Mouse (Mus musculus) heart, postnatal 25 days (tissue): ENCODE measurements at regions not wholly inside any gene's neighbourhood (a gene's known extent, or its start where the extent isn't known, plus 50 kb on each side); places are given as distances from the start of the nearest gene placed in this dataset.

ENCODE experiments used
- DNase-seq: peaks from one replicate; pipeline ENCODE4 v3.0.0; 2022; ENCODE audit warnings: low spot score
- intact Hi-C: fragments of 180-260 bp; cut with DNase I; formaldehyde crosslinking; loops from one replicate; pipeline ENCODE4 v1.15.1; 2025

- intact Hi-C loops: no loop called here
- DNase-seq: no peak
These were observed 109.9 kb upstream of the Otud4 start for GRCm38 (mm10) chr8:79529556-79529955.

- intact Hi-C loops: no loop called here
These were observed 117.4 kb upstream of the Otud4 start for GRCm38 (mm10) chr8:79522040-79522439.

GRCm38 (mm10) chr8:79518966-79519365 lies 119.6 kb upstream of the Smad1 start:
- intact Hi-C loops: no loop called here
- no peak for DNase-seq

More at GRCm38 (mm10) chr8:79522040-79522439, 117.4 kb upstream of the Otud4 start:
- DNase-seq: no peak

DNA sequence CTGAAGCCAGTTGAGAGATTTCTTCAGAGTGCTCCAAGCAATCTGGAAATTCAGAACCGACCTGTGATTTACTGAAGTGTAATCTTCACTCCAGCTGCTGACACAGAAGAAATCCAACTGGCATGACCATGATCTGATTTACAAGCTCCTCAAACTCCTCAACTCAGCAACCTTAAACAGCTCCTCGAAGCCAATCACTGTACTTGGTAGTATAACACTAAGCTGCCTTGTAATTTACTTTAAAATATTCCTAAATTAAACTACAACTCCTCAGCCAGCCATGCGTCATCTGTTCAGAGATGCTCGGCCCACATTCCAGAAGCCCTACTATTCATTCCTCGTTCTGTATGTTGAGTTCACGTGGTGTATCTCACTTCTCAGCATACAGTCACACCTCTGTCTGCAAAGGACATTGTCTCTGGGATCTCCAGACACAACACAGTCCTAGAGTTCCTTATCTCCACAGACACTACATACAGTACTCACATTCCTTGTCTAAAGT lies 116.0 kb upstream of the Smad1 start:
- DNase-seq: no peak
- intact Hi-C loops: no loop called here

GRCm38 (mm10) chr8:79514655-79515278 lies 115.4 kb upstream of the Smad1 start:
- intact Hi-C loops: no loop called here
- DNase-seq: no peak

GRCm38 (mm10) chr8:79508597-79508996 lies 109.3 kb upstream of the Smad1 start:
- DNase-seq: no peak
- intact Hi-C loops: no loop called here

GRCm38 (mm10) chr8:79505381-79505780 lies 106.1 kb upstream of the Smad1 start:
- intact Hi-C loops: no loop called here
- no peak for DNase-seq

DNA sequence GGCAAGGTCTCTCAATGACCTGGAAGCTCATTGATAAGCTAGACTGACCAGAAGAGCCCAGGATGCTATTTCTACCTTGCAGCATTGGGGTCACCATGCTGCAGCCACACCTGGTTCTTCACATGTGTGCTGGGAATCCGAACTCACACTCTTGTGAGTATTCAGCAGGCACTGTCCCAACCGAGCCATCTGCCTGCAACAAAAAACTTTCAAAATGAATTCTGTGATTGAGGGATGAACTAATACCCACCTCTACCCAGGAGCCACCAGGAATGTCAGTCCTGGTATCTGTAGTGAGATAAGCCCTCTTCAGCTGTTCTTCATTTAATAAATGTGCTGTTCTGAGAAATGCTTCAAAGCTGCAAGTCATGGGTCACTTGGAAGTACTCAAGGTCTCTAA lies 104.6 kb upstream of the Smad1 start:
- intact Hi-C loops: no loop called here
- DNase-seq: no peak

- no peak for DNase-seq
- intact Hi-C loops: no loop called here
These were observed 102.7 kb upstream of the Smad1 start for GRCm38 (mm10) chr8:79502062-79502461.

- intact Hi-C loops: no loop called here
- peak; percentile 19 for DNase-seq
These were observed 101.9 kb upstream of the Smad1 start for GRCm38 (mm10) chr8:79501238-79501637.

GRCm38 (mm10) chr8:79499258-79499657 lies 99.9 kb upstream of the Smad1 start:
- intact Hi-C loops: no loop called here

GRCm38 (mm10) chr8:79498611-79499010 lies 99.3 kb upstream of the Smad1 start:
- intact Hi-C loops: no loop called here
- no peak for DNase-seq

More at GRCm38 (mm10) chr8:79499258-79499657, 99.9 kb upstream of the Smad1 start:
- no peak for DNase-seq

DNA sequence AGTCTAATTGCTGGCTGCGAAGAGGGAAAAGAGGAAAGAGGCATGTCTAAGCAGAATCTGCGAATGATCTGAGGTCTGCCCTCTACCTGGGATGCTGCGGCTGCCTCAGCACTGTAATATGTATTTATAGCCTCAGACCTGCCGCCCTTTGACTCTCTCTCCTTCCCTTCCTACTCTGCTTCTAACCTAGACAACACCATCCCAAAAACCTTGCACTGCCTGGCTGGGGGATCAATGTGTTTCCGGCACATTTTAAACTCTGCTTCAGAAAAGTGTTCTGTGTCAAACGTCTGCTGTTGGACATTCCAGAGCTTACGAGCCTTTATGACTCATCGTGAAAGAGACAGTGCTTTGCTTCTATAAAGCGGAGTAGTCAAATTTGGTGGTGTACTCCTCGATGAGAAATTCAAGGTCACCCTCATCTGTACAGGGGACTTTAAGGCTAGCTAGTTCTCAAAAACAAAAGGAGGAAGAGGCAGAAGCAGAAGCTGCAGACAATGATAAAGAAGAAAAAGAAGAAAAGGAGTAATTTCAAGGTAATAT lies 91.9 kb upstream of the Smad1 start:
- no peak for DNase-seq
- intact Hi-C loops: loop anchor here (5.0 kb wide), 2 partner anchors 86 to 89 kb away; no protein-coding TSS in a partner anchor

DNA sequence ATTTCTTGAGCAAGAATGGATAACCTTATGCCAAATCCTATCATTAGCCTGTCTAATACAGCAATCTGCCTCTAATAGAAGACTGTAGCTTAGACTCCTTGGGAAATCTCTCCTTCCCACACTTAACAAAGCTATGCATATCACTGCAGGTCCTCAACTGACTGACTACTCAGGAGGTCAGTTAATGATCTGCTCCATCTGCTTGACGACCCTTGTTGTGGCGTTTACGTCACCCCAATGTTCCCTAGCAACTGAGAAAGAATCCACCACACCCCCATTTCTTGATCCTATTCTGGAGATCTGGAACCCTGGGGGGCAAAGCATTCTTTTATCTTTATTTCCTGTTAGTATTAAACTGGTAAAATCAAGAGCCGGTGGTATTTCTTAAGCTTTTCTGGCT lies 91.4 kb upstream of the Smad1 start:
- no peak for DNase-seq
- intact Hi-C loops: loop anchor here (5.0 kb wide), 2 partner anchors 87 to 88 kb away; no protein-coding TSS in a partner anchor

DNA sequence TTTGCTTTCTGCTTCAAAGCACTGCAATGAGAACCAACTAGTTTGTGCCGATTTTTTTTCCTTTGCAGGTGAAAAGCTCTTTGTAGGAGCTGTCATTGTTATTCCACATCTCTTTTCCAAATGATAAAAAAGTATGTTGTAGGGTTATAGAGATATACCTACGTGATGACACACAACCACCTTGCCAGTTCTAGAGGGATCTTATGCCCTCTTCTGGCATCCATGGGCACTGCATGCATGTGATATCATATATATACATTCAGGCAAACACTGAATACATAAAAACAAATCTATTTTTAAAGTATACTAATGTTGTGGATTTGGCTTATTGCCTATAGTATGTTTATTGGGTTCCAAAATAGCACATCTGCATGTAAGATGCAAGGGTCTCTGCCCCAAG lies 89.5 kb upstream of the Smad1 start:
- no peak for DNase-seq
- intact Hi-C loops: loop anchor here (2.0 to 5.0 kb wide), 2 partner anchors 152 to 190 kb away; no protein-coding TSS in a partner anchor

GRCm38 (mm10) chr8:79487597-79487996 lies 88.3 kb upstream of the Smad1 start:
- intact Hi-C loops: loop anchor here (5.0 kb wide), 1 partner anchor 150 kb away; no protein-coding TSS in a partner anchor

GRCm38 (mm10) chr8:79479326-79479725 lies 80.0 kb upstream of the Smad1 start:
- intact Hi-C loops: no loop called here
- no peak for DNase-seq

More at GRCm38 (mm10) chr8:79487597-79487996, 88.3 kb upstream of the Smad1 start:
- no peak for DNase-seq

GRCm38 (mm10) chr8:79476012-79476411 lies 76.7 kb upstream of the Smad1 start:
- intact Hi-C loops: no loop called here
- no peak for DNase-seq

GRCm38 (mm10) chr8:79474679-79475078 lies 75.4 kb upstream of the Smad1 start:
- intact Hi-C loops: no loop called here

DNA sequence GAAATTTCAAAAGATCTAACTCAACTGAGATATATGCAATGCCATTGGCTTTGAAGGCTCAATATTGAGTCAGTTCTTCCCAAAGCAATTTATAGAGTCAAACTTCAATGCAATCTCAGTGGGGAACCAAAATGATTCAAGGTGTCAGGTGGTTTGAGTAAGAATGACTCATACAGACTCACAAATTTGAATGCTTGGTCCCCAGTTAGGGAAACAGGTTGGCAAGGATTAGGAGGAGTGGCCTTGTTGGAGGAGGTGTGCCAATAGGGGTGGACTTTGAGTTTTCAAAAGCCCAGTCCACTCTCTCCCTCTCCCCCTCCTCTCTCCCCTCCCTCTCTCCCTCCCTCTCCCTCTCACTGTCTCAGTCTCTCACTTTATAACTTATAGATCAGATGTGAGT lies 52.8 kb upstream of the Smad1 start:
- DNase-seq: no peak

More at GRCm38 (mm10) chr8:79474679-79475078, 75.4 kb upstream of the Smad1 start:
- no peak for DNase-seq

GRCm38 (mm10) chr8:79449453-79449852 lies 50.1 kb upstream of the Smad1 start:
- DNase-seq: no peak
- intact Hi-C loops: no loop called here

More for the DNA sequence above, 52.8 kb upstream of the Smad1 start:
- intact Hi-C loops: no loop called here
